Mouse (Mus musculus) forelimb bud, embryonic 11.5 days (tissue): ENCODE results near the gene Stx17.

ENCODE experiments used
- DNase-seq: peaks from one replicate; pipeline ENCODE4 v3.0.0-alpha.2; 2012; ENCODE audit warnings: low read depth, low spot score

Gene Stx17

DNA sequence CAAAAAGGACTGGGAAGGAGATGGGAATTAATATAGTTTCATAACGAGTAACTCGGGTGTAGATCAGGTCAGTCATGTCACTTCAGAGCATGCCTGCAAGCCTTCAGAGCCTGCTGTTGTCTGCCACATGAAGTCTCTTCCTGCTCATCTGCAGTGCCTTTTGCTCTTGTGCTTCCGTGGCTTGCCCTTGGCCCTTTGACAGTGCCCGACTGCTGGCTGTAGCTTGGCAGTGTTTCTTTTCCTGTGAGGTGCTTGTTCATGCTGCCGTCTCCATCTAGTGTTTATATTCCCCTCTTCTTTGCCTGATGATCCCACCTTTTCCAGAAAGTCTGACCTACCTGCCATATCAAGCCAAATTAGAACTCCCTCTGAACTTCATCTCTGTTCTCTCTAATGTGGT, 39.1 kb downstream of the Stx17 start:
- no peak for DNase-seq

DNA sequence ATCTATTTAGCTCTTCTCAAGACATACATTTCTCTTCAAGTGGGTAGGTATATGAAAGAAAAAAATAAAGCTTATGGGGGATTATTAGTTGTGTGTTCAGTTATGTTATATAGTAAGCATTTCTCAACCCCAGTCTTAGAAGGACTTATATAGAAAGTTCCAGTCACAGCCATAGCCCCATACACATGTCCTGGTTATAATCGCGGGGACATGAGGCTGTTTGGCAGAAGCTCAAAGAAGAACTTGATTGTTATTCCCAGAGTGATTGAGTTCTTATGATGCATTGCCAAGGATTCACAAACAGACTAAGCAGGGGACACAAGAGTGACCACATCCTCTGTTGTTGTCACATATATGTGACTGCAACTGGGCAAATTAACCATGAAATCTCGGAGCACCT, 51.0 kb downstream of the Stx17 start:
- DNase-seq: no peak

DNA sequence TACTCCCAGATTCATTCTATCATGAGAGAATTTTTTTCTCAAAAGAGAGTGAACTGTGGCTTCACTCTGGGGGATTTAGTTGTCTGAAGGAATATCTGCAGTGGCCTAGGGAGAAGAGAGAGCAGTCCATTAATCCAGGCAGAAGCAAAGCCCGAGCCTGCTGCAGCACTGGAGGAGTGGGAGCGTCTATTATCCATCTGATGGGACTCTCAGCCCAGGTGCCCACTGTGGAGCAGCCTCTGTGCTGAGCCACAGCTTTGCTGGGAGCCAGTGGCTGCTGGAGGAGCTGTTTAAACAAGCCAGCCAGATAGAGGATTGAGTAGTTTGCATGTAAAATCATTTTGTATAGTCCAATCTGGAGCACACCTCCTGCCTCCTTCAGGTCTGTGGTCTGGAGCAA, 56.2 kb downstream of the Stx17 start:
- no peak for DNase-seq

DNA sequence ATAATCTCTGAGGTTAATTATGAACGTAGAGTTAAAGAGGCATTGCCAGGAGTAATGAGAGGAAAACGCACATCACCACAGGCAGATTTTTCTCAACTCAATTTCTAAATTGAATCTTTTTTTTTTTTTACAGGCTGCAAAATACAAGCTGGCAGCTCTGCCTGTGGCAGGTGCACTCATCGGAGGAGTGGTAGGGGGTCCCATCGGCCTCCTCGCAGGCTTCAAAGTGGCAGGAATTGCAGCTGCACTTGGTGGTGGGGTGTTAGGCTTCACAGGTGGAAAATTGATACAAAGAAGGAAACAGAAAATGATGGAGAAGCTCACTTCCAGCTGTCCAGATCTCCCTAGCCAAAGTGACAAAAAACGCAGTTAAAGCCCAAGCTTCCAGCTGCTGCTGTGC, 56.7 kb downstream of the Stx17 start:
- DNase-seq: no peak

DNA sequence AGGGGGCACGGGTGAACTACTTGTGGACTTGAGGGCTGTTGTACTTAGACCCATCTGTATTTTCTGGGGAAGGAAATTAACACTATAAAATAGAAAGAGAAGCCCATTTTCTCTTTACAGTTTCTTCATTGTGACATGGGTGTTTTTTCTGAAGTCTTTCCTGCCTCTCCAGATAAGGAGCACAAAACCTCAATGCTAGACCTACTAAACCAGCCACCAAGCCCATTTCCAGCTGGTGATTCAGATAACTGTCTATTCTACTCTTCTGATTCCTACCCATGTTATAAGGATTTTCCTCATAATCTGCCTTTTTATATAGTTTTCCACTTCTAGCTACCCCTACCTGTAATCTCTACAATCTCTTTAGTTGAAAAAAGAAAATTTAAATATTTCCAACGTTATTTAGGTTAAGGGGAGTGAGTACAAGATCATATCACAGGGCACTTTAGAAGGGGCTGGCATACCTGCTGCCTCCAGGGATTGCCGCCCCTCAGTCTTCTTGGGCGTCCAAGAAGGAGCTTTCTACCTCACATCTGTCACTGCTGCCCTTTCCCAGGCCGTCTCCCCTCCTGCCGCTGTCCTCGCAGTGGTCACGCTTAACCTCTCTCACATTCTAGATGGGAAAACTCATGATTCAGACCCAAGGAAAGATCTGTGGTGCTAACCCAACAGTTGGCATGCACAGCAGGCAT, 57.5 kb downstream of the Stx17 start:
- no peak for DNase-seq

DNA sequence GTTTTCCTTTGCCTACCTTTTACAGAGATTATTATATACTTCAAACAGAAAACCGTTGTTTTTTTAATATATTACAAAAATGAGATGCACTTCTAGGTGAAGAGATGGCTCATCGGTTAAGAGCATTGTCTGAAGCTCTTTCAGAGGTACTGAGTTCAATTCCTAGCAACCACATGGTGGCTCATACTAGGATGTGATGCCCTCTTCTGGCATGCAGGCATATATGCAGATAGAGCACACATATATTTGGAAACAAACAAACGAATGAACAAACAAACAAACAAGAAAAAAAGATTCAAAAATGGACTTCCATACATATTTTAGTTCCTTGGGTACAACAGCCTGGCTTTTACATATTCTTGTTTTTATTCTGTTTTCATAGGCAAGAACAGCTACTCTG, 73.2 kb downstream of the Stx17 start:
- DNase-seq: no peak

DNA sequence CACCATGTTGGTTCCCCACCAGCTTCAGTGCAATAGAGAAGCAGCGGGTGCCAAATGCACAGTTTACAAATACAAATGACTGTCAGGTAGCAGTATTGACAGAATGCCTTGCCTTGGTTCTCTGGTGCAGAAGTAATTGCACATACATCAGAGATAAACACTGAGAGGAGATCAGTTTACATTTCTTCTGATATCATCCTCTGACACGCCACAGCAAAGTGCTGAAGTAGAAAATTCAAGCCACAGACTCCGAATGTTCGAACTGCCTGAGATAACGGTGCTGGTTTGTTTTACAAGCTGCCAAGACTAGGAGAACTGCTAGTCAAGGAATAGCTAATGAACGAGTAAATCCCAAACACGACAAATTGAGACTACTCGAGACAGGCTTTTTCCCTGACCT, 73.7 kb downstream of the Stx17 start:
- no peak for DNase-seq

DNA sequence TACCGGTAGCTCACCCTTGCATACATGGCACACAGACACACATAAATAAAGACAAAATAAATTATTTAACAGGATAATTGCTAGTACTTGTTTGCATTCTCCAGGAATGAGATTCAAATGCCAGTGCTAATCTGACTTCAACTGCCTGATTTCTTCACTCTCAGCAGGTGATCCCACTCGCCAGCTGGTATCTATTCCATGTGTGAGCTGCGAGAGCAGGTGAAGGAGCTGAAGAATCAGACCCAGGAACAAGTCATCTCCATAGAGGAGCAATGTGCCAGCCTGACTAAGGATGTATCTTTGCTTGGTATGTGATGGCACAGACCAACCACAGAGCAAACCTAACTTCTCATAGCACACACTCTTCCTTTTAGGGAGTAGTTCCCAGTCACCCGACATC, 78.8 kb downstream of the Stx17 start:
- DNase-seq: no peak

DNA sequence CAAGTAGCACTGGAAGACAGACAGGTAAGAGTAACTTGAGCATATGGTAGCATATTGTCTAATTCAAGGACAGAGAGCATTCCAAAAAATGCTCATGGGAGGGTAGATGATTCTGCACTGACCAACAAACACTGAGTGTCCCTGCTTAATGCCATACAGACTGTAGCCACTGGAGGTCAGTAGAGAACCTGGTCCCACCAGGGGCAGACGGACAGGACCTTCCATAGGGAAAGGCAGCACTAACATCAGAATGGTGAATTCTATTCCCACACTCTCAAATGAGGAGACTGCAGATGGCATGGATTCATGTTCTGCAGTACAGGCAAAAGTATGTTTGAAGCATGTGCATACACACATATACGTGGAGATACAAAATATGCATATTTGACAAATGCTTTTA, 100.5 kb downstream of the Stx17 start:
- peak; percentile 58 for DNase-seq

DNA sequence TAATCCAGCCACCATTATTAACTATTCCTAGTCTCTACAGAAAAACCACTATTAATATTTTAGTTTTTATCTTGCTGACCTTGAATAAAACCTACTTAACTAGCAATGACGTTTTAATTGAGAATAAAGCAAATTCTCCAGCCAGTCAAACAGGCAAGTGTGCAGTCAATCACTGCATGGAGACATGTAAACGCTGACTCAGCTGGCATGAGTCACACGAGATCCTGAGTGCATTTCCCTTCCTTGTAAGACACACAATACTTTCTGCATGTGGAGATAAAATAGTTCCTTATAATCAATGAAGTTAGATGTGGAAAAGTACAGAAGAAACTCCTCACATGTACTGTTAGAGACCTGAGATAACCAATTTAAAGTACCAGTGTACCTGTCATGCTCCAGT, 100.9 kb downstream of the Stx17 start:
- DNase-seq: no peak

DNA sequence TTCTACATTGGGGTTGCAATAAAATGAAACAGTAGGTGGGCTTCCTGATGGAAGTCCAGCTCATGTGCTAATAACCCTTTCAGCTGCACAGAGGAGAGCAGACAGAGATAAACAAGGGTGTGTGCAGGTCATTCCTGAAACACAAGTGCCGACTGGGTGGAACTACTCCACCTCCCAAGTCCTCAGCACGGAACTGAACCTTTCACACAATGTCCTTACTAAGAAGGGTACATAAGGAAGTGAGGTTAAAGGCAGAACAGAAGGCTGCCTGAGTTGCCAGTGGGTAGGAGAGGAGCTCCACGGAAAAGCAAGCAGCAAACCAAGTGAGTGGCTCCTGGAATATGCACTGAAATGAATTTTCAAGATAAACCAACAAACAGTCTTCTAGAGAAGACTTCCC, 102.1 kb downstream of the Stx17 start:
- no peak for DNase-seq
